Mouse (Mus musculus): Measurements from ENCODE around the gene Dhx33. TPM values are rescaled to one million over a fixed set of nuclear protein-coding genes. Genes with fewer than 3 reads are reported as not detected.

Gene Dhx33
- polyA plus RNA-seq, 1 experiment: 26.1 TPM

- peak; percentile 79 to 96 for DNase-seq (ENCODE audit: extremely low spot score in 1 of 2, low spot score in 1 of 2)
Measured at GRCm38 (mm10) chr11:70982557-70983228, 21.5 kb downstream of the Dhx33 start, which contains the start of gene C1qbp. C1qbp (minus strand) TSS chr11:70983026.

GRCm38 (mm10) chr11:70982030-70982429, 22.2 kb downstream of the Dhx33 start:
- DNase-seq (ENCODE audit: extremely low spot score in 1 of 2, low spot score in 1 of 2): no peak

- no peak for DNase-seq (ENCODE audit: extremely low spot score in 1 of 2, low spot score in 1 of 2)
Measured at GRCm38 (mm10) chr11:70980751-70981510, 23.3 kb downstream of the Dhx33 start.

GRCm38 (mm10) chr11:70980232-70980631, 24.0 kb downstream of the Dhx33 start:
- no peak for DNase-seq (ENCODE audit: extremely low spot score in 1 of 2, low spot score in 1 of 2)

- DNase-seq (ENCODE audit: extremely low spot score in 1 of 2, low spot score in 1 of 2): no peak
Measured at GRCm38 (mm10) chr11:70977293-70977692, 26.9 kb downstream of the Dhx33 start.

GRCm38 (mm10) chr11:70975193-70975592, 29.0 kb downstream of the Dhx33 start:
- peak; percentile 33 to 42 for DNase-seq (ENCODE audit: extremely low spot score in 1 of 2, low spot score in 1 of 2)

GRCm38 (mm10) chr11:70973947-70974346, 30.3 kb downstream of the Dhx33 start:
- no peak for DNase-seq (ENCODE audit: extremely low spot score in 1 of 2, low spot score in 1 of 2)

- DNase-seq (ENCODE audit: extremely low spot score in 1 of 2, low spot score in 1 of 2): no peak
Measured at GRCm38 (mm10) chr11:70972586-70972985, 31.7 kb downstream of the Dhx33 start.

GRCm38 (mm10) chr11:70970560-70971540, 33.4 kb downstream of the Dhx33 start:
- peak in 1 of 2 experiments; percentile 45 for DNase-seq (ENCODE audit: extremely low spot score in 1 of 2, low spot score in 1 of 2)

- DNase-seq (ENCODE audit: extremely low spot score in 1 of 2, low spot score in 1 of 2): peak; percentile 95 to 97
Measured at GRCm38 (mm10) chr11:70969821-70970559, 34.2 kb downstream of the Dhx33 start, which contains the start of the genes Nup88 and Rpain. Nup88 (minus strand) TSS chr11:70969973. Rpain (plus strand) TSS chr11:70970213.

GRCm38 (mm10) chr11:70969271-70969794, 34.9 kb downstream of the Dhx33 start:
- no peak for DNase-seq (ENCODE audit: extremely low spot score in 1 of 2, low spot score in 1 of 2)

GRCm38 (mm10) chr11:70964222-70964907, 39.9 kb downstream of the Dhx33 start:
- DNase-seq (ENCODE audit: extremely low spot score in 1 of 2, low spot score in 1 of 2): no peak

- peak in 1 of 2 experiments; percentile 51 for DNase-seq (ENCODE audit: extremely low spot score in 1 of 2, low spot score in 1 of 2)
Measured at GRCm38 (mm10) chr11:70960786-70961554, 43.3 kb downstream of the Dhx33 start.

GRCm38 (mm10) chr11:70954711-70955110, 49.5 kb downstream of the Dhx33 start:
- DNase-seq (ENCODE audit: extremely low spot score in 1 of 2, low spot score in 1 of 2): no peak

- peak in 1 of 2 experiments; percentile 29 for DNase-seq (ENCODE audit: extremely low spot score in 1 of 2, low spot score in 1 of 2)
Measured at GRCm38 (mm10) chr11:70944935-70945817, 59.1 kb downstream of the Dhx33 start.

GRCm38 (mm10) chr11:70943651-70944050, 60.6 kb downstream of the Dhx33 start:
- no peak for DNase-seq (ENCODE audit: extremely low spot score in 1 of 2, low spot score in 1 of 2)

- no peak for DNase-seq (ENCODE audit: extremely low spot score in 1 of 2, low spot score in 1 of 2)
Measured at GRCm38 (mm10) chr11:70942596-70942995, 61.6 kb downstream of the Dhx33 start.
